Comparison of ENCODE assay signal across 9 mouse cellular contexts in genomic region chr13:63990480-63990958, GRCm38 (mm10).
A peak's percentile ranks its signal among the peaks of the same experiment; 100 is the strongest.
DNase-seq lines count a peak whose midpoint lies in the region; ATAC-seq lines count a peak whose summit lies in the region.
"Had no signal": no experiment of that assay in that cellular context is flagged by ENCODE, and none has a peak within 500 bp of the region (broad histone marks: within the 10 kb centered on the region; RNA-seq: fewer than 3 reads in every experiment).

No protein-coding gene starts in this region.

- no peak overlapping the region for H3K4me3 ChIP-seq in hindbrain, embryonic 13.5 days
- no peak overlapping the region for H3K4me3 ChIP-seq in limb, embryonic 13.5 days
- no peak overlapping the region for H3K4me3 ChIP-seq in neural tube, embryonic 14.5 days (ENCODE audit: low read depth, low read length)

- H3K36me3 ChIP-seq in hindbrain, embryonic 13.5 days = no peaks in the 10 kb centered on the region
- no peaks in the 10 kb centered on the region for H3K36me3 ChIP-seq in limb, embryonic 13.5 days
- no peaks in the 10 kb centered on the region for H3K36me3 ChIP-seq in neural tube, embryonic 14.5 days (ENCODE audit: control insufficient read depth, insufficient read depth, low read length)
- H3K36me3 ChIP-seq: G1E had no signal

- 0 out of 2 replicates have a peak, but pooled peaks have one; percentile 40 for ATAC-seq in hindbrain, embryonic 13.5 days (ENCODE audit: low FRiP score)
- no peak for ATAC-seq in limb, embryonic 13.5 days (ENCODE audit: low FRiP score, low read depth)
- ATAC-seq in neural tube, embryonic 14.5 days (ENCODE audit: low read depth) = peak; percentile 57

- 0 out of 2 replicates have a peak, but pooled peaks cover 5% of the 10 kb centered on the region for H3K27me3 ChIP-seq in hindbrain, embryonic 13.5 days
- H3K27me3 ChIP-seq in limb, embryonic 13.5 days = no peaks in the 10 kb centered on the region
- no peaks in the 10 kb centered on the region for H3K27me3 ChIP-seq in neural tube, embryonic 14.5 days (ENCODE audit: control insufficient read depth, insufficient read depth, low read length)

- H3K4me2 ChIP-seq in hindbrain, embryonic 13.5 days = peak overlapping the region; percentile 23
- peak overlapping the region; percentile 19; the same call in 1 of the 2 replicates for H3K4me2 ChIP-seq in limb, embryonic 13.5 days (replicated peaks)
- no peak overlapping the region; the same call in 1 of the 2 replicates for H3K4me2 ChIP-seq in neural tube, embryonic 14.5 days (ENCODE audit: low read depth, low read length)

- H3K4me1 ChIP-seq in hindbrain, embryonic 13.5 days (replicated peaks) = peaks cover 20% of the 10 kb centered on the region
- peaks cover 48% of the 10 kb centered on the region for H3K4me1 ChIP-seq in limb, embryonic 13.5 days
- H3K4me1 ChIP-seq in neural tube, embryonic 14.5 days (ENCODE audit: control insufficient read depth, insufficient read depth, low read length) = no peaks in the 10 kb centered on the region

- no peak overlapping the region for H3K9ac ChIP-seq in hindbrain, embryonic 13.5 days
- H3K9ac ChIP-seq in limb, embryonic 13.5 days = no peak overlapping the region
- H3K9ac ChIP-seq in neural tube, embryonic 14.5 days (replicated peaks; ENCODE audit: low read depth, low read length) = no peak overlapping the region

- peak; percentile 90 for DNase-seq in heart, adult 11 months
- no peak for DNase-seq in heart, postnatal 36 days
- DNase-seq in embryo, embryonic 11 days = peak; percentile 55
- no peak for DNase-seq in spleen, postnatal 4 days (ENCODE audit: low spot score in 2 of 2)
- no peak for DNase-seq in adrenal gland, postnatal 10 days

- WGBS in hindbrain, embryonic 13.5 days = 13% methylated on average over 8 of the region's 8 CpGs
- WGBS in limb, embryonic 13.5 days = 16% methylated on average over 8 of the region's 8 CpGs
- WGBS in neural tube, embryonic 14.5 days = 12% methylated on average over 8 of the region's 8 CpGs

- intact Hi-C loops in heart, postnatal 36 days (cut with DNase I) = loop anchor here (5.0 kb wide), 1 partner anchor 293 kb away; no protein-coding TSS in a partner anchor

- H3K27ac ChIP-seq in hindbrain, embryonic 13.5 days = peak overlapping the region; percentile 62
- H3K27ac ChIP-seq in limb, embryonic 13.5 days = no peak overlapping the region
- H3K27ac ChIP-seq in neural tube, embryonic 14.5 days (ENCODE audit: low read depth, low read length) = 0 out of 2 replicates have a peak overlapping the region, but pooled peaks have one; percentile 60

- H3K9me3 ChIP-seq in hindbrain, embryonic 13.5 days = no peaks in the 10 kb centered on the region
- H3K9me3 ChIP-seq in limb, embryonic 13.5 days = no peaks in the 10 kb centered on the region
- no peaks in the 10 kb centered on the region for H3K9me3 ChIP-seq in neural tube, embryonic 14.5 days (ENCODE audit: control insufficient read depth, low read length)
- H3K9me3 ChIP-seq: G1E had no signal

Comparison
In these comparisons a context has a peak if more than half of its experiments do, and no peak if none do; other contexts are left out.
1. DNase-seq: peak in heart, adult 11 months (single experiment) and embryo, embryonic 11 days (single experiment); none in heart, postnatal 36 days (0 of 2), spleen, postnatal 4 days (0 of 2) and adrenal gland, postnatal 10 days (single experiment).